Mouse (Mus musculus) common myeloid progenitor, adult 5-6 weeks (primary cell): ENCODE results near the gene Dpt. TPM values are rescaled to one million over a fixed set of nuclear protein-coding genes. Genes with fewer than 3 reads are reported as not detected.
"Not testable (repeated sequence)": the region's sequence is repeated elsewhere in the genome, so short reads cannot be mapped to it uniquely, and the experiment has no call there.

Source experiments
- ATAC-seq: replicated peaks from 2 replicates; pipeline ENCODE4 v1.8.0; 2016; ENCODE audit warnings: low read depth, mild to moderate bottlenecking, moderate TSS enrichment, inconsistent platforms; ENCODE audit not compliant: poor library complexity, severe bottlenecking
- total RNA-seq: library from RNA; stranded (forward); fragments of 200-1000, 187-1606 nt; gene quantifications from 2 replicates; pipeline ENCODE4 v1.2.3, GENCODE M21; 2017

Dpt gene
- not detected in 2 replicates for total RNA-seq

DNA sequence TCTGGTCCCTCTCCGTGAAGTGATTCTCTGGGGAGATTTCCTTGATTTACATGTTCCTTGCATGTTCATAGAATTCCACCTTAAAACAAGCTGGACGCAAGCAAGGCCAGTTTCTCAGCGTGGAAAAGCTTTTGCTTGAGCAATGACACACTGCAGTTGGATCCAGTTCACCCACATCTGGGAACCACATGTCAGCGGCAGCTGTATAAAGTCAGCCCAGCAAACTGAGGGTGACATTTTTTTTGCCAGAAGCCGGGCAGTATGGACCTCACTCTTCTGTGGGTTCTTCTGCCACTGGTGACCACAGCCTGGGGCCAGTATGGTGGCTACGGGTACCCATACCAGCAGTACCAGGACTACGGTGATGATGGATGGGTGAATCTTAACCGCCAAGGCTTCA lies at the start of gene Dpt:
Dpt (plus strand) TSS at position 174 of the 400 bp plus-strand sequence.
- no peak for ATAC-seq

DNA sequence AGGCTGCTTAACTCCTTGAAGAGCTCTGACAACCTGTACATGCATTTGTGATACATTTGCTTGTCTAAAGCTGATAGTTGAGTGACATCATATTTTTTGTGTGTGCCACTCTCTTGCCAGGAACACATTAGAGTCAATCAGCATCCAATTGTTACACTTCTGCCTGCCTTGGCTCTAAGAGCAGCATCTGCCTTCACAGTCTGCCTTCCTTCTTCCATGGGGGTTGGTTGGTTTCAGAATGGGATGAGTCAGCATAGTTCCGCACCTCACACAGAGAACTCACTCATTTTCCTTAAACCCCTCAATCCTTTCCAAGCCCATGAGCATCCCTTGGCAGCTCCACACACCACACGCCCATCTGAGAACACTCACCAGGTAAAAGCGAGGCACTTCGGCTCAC lies 42.7 kb upstream of the Dpt start:
- no peak for ATAC-seq

DNA sequence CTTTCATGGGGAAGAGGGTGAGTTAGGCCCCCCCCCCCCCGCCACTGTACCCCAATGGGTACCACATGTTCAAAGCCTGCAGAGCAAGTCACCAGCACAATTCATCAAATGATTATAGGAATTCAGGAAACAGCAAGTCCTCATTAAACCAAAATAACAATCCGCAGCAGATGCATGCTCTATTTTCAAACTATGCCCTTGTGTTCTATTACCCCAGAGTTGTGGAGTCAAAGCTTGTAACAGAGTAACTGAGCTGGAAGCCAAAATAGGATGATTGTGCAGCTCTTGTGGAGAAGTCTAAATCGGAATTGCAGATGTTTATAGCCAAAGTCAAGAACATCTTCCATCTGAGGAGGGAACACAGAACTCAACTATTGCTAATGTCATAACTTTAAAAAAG lies 40.8 kb upstream of the Dpt start:
- no peak for ATAC-seq

DNA sequence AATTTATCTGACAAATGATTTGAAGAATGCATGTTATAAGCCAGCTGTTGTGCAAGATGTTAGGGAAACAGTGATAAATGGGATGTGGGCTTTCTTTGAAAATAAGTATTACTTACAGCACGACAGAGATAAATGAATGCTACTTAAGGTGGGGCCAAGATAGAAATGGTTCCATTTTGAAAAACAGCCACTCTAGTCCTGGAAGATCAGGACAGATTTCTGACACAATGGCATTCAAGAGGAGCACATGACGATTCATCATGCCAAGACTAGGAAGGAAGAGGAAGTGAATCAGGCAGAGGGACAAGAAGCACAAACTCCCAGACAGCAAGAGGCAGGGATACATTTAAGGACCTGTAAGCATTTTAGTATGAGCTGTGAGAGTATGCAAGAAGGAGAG lies 39.5 kb upstream of the Dpt start:
- no peak for ATAC-seq

DNA sequence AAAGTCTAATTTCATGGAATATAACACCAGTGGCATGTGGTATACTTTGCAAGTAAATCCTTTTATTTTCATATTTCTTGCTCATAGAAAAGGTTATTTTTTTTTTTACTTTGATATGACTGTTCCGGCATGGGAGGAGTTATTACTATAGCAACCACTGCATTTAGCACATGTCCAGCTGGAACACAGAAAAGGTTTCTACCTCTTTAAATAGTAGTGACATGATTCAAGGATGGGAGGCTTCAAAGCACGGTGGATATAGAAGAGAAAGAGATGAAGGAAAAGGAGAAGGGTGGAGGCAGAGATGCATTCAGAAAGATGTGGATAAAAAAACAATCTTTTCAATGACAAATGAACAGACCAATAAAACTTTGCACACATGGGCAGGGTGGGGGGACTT lies 38.0 kb upstream of the Dpt start:
- ATAC-seq: no peak

DNA sequence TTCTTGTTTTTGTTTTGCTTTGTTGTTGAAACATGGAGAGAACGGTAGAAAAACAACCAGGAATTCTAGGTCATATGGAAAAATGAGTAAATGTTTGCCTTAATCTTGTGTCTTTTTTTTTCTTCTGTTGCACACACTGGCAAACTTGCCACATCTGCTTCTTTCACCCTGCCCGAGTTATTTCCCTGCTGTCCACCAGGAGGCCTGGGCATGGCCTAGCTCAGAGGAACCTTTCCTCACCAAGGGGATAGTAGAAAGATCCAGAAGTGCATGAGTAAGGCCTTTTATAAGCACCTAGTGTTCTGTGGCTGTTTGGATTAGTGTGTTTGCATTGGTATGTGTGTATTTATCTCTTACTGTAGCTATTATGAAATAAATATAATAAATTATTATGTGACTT lies 34.2 kb upstream of the Dpt start:
- ATAC-seq: peak; percentile 95

DNA sequence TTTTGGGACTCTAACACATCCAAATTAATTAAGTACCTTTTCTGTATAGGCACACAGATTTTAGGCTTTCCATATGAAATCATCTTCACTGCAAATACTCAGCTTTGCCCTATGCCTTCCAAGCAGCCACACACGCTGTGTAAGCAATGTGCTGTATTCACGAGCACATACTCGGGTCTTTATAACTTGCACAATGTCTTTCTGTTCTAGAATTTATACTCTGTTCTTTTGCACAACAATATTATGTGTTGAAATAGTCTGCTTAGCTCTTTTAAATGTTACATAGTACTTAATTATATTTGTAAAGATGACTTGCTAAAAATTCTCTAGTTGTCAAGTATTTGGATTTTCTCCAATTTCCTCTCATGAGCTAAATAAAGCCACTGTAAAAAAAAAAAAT lies 29.8 kb upstream of the Dpt start:
- ATAC-seq: no peak

DNA sequence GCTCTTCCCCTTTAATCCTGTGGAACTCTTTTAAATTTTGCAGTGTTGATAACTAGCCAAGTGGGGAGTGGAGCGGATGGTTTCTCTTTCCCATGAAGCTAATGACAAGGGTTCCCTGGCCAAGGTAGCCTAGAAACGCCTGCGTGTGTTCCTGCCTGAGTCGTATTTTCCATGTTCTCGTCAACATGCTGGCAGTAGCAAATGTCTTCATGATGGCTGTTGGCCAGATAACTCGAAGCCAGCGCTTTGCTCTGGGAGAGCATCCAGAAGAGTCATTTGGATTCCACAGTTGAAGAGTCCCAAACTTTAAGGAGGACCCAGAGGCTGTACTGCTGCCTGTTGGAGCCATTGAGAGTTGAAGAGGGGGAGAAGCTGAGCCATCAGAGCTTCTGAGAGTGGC lies 25.8 kb upstream of the Dpt start:
- no peak for ATAC-seq

DNA sequence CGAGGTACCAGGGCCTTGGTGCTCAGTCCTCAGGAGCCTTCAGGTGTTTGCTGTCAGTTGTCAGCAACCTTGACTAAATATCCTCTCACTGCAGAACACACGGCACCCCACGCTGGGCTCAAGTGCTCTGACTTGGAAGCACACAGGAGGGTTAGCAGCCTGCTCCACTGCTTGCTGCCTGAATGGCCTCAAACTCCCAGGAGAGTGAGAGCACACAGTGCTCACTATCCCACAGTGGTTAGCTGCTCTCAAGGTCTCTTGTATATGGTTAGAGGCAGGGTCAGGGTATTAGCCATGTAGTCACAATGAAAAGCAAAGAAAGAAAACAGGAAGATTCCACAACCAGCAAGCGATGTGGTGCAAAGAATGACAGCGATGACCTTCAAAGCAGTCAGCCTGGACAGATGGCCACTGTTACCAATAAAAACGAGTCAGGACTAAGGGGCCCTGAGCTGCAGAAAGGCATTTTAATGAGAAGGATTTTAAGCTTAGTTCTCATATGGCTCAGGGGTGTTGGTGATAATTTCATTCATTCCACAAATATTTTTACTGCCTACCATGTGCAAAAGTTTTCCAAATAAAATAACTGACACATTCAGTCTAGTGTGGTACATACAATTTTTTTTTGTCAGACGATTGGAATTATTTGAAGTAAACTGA lies 15.5 kb upstream of the Dpt start:
- ATAC-seq: no peak

DNA sequence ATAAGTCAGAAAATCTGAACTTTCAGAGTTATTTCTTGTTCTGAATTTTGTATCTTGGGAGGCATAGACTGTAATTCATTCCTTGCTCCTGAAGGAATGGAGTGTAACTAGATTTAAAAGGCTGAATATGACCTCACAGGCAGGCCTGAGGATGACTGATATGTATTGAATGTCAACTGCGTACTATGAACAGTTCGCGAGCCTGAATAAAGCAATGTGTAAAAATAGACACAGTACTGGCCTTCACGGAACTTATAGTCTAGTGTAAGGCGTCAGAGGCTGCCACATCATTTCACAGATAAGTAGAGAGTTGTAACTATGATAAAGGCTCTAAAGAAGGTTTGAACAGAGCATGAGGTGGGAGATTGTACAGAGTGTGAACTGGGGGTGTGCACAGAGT lies 10.3 kb upstream of the Dpt start:
- no peak for ATAC-seq

DNA sequence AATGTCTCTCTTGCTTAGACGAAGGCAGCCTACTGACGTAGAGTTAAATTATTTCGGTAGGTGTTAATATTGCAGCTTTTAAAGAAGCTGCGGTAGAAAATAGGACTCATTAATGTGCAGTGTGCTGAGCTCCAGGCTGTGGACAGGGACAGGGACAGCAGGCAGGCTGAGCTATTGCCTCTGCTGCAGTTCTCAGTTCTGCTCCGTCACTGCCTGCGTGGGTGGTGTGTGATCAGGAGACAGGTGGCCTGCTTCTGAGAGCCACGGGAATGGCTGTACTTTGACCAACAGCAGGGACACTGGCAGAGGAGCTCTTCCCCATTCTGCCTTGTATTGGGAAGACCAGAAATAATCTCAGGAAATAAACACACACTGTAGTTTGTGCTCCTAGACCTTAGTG lies 8.7 kb upstream of the Dpt start:
- ATAC-seq: no peak

DNA sequence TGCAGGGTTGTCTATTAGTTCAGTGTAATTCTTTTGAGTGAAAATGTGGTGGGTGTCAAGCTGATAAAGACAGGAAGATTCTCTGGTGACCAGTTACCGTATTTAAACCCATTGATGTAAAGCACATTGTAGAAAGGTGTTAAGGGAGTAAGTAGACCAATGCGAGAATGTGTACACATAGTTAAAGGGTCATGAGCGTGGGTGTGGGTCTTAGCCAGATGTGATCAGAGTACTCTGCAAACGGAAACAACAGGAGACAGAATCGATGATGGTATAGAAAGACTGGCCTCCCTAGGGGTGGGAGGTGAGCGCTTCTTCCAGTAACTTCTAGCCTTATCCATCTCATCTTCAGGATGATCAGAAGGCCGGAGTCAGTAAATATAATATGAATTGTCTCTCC lies 8.2 kb upstream of the Dpt start:
- no peak for ATAC-seq

DNA sequence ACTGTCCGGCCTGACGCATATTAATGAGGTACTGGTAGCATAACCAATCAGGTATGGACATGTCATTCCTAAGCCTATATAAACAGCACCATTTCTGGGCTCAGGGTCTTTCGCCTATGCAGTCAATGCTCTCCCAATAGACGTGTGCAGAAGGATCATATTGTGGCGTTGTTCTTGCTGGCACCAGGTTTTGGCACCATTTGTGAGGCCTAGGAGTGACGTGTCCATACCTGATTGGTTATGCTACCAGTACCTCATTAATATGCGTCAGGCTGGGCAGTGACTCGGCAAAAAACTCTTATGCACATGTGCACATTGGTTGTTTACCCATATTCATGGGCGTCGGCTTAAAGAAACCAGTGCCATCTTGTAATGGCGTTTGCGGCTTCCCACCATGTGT lies 6.1 kb upstream of the Dpt start:
- ATAC-seq: not testable (repeated sequence)

DNA sequence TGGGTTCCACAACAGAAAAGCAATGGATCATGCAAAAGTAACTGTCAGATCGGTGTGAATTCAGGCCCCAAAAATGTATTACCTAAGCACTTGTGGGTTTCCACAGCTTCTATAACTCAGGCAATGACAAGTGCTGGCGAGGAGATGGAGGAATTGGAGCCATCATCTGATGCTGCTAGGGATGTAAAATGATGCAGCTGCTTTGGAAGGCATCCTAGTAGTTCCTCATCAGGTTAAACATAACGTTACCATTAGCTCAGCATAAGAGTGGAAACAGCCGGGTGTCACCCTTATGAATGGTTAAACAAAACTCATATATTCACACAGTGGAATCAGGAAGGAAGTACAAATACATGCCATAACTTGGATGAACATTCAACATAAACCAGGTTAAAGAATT lies 3.4 kb upstream of the Dpt start:
- ATAC-seq: no peak

DNA sequence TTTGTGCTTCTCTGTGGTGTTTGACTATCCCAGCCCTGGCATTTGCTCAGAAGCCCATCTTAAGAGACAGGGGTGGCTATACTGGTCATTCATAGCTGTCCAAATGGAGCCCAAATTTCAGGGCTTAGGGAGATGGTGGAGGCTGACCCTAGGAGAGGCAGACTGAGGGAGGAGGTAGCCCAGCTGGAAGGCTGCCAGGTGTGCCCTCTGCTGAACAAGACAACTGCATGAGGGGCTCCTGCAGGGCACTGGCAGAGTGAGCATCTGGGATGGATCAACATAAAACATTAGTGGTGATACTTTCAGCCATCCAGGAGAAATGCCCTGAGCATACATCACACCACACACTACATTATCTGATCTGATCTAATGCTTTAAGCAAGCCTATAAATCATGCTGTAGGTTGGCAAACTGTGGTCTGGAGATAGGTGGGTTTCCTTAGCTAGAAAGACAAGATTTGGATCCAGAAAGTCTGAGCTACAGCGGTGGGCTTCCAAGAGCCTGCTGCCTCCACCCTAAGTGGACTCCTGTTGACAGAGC lies 1.4 kb downstream of the Dpt start:
- ATAC-seq: no peak

DNA sequence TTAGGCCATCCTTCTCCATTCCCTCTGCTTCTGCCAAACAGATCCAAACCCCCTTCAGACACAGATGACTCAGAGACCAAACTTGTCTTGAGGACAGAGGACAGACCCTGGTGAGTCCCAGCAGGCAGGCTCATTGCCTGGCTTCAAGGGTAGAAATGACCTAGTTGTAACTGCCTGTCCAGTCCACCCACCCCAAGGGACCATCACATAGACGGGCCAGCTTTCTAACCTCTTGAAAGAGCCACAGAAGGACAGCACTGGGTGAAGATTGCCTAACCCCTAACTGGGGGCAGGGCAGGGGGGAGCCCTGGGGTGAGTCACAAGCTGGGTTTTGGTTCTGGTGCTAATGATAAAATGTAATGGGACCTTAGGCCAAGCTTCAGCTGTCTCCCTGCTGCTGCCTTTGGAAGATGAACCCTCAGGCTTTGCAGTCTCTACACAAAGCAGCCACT lies 2.1 kb downstream of the Dpt start:
- no peak for ATAC-seq

DNA sequence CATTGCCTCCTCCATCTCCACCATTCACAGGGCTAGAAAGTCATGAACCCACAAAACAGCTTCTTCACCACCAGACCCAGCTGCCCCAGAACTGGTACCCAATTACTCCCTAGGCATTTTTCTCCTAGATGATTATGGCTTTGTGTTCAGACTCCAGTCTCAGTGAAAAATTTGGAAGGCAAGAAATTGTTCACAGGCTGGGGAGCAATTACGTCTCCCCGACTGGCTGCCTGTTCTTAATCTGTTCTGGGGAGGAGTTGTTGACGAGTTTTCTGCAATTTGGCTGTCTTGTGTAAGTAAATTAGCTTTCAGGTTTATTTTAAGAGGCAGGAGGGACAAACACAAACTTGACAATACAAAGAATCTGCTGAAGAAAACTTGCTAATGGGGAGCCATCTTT lies 2.7 kb downstream of the Dpt start:
- ATAC-seq: no peak

DNA sequence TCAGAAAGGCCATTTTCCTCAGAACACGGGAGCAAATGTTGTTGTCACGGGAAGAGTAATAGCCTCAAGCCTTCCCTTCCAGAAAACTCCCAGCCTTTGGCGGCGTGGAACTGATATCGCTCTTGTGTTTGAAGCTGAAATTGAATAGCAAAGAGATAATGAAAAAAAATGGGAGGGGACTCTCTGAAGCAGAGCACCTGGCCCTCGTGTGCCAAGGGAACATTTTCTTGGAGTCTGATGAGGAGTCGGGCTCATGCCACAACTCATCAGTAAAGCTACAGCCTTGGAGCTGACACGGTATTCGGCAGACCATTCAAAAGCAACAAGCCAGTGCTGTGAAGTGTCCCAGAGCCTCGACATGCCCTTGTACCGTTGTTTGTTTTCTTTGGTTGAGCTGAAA lies 7.8 kb downstream of the Dpt start:
- no peak for ATAC-seq

DNA sequence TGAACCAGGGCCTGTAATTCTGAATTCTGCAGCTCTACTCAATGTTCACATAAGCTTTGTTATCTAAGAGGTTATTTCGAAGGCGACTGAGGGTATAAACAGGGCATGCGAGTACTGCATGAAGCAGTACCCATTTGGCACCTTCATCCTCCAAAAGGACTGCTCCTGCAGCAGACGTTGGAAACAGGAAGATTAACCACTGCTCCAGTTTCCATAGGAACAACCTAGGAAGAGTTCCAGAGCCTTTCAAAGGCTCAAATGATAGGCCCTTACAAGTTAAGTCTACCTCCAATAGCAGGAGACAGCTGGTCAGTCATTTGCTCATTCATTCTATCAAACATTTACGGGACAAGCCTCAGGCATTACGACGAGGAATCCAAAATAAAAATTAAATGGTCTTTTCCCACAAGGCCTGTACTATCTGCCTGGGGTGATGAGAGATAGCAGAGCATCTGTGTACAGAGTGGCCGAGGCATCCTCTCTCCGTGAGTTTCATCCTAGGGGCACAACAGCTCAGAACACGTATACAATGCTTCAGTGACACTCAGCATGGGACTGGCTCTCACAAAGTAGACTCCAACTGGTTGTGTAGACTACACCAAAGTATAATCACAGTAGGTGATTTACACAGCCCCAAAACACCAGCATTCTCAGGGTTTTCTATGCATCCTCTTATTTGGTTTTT lies 8.4 kb downstream of the Dpt start:
- ATAC-seq: no peak

DNA sequence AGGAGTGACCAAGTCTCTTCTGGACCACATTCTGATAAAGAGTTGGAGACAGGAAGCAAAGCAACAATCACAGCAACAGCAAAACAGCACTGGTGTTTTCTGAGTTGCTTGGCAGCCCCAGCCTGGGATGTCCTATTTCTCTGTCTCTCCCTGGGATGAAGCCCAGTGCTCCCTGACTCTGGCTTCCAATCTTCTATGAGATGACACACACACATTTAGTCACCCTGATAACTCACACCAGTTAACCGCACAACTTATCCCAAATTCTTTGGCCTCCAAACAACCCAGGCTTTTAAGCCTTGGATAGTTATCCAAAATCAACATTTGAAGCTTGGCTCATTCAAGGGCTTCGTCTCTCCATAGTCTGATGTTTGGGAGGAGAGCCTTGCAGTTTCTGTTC lies 12.9 kb downstream of the Dpt start:
- ATAC-seq: no peak

DNA sequence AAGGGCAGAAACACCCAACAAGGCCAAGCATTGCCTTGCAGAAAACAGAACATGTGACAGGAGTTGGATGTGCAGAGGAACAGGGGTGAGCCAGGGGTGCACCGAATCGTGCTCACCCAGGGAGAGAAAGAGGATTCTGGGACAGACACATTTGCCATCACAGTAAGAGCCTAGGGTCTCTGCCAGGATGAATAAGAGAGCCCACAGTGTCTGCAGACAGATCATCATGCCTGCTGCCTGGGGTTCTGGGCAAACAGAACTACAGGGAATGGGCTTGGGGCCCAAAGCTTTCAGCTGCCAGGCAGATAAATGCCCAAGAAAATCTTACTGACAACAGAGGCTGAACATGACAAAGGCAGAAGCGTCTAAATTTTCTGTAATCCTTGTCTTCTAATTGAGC lies 14.9 kb downstream of the Dpt start:
- no peak for ATAC-seq

DNA sequence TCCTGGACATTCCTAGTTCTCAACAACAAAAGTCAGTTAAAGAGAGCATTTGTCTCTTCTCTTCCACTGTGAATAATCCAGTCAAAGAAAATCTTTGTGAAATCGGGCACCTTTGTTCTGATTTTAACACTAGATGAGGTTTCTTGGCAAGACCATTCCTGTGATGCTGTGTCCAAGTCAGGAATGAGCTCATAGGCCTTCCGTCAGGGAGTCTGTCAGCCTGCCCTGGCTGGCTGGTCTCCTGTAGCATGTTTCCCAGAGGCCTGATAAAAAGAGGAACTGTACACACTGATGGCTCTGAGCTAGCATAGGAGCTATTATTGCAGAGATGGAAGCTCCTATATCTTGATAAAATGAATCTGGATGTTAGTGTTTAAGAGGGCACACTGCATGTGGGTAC lies 17.8 kb downstream of the Dpt start:
- ATAC-seq: peak; percentile 83
